Mouse (Mus musculus) kidney, embryonic 15.5 days (tissue): ENCODE measurements around the gene Rimklb. TPM values are rescaled to one million over a fixed set of nuclear protein-coding genes. Genes with fewer than 3 reads are reported as not detected.
"Not testable (repeated sequence)": the region's sequence is repeated elsewhere in the genome, so short reads cannot be mapped to it uniquely, and the experiment has no call there.

Experiments used
- ATAC-seq: fragments of 200-750 bp; cut with Nextera tagmentation; replicated peaks from 2 replicates; pipeline ENCODE4 v1.8.0; 2017; ENCODE audit warnings: moderate TSS enrichment; ENCODE audit not compliant: low FRiP score
- H3K27ac ChIP-seq: fragments of 300-500 bp; sonication (generic); 2 replicates; pipeline ENCODE4 v1.5.1; 2015; ENCODE audit warnings: mild to moderate bottlenecking, inconsistent platforms
- H3K27me3 ChIP-seq: fragments of 300-500 bp; sonication (generic); 2 replicates; pipeline ENCODE4 v1.6.1; 2015; ENCODE audit warnings: inconsistent platforms
- H3K36me3 ChIP-seq: fragments of 300-500 bp; sonication (generic); 2 replicates; pipeline ENCODE4 v1.6.1; 2015; ENCODE audit warnings: inconsistent platforms
- H3K4me1 ChIP-seq: fragments of 300-500 bp; sonication (generic); 2 replicates; pipeline ENCODE4 v1.6.1; 2015; ENCODE audit warnings: inconsistent platforms
- H3K4me2 ChIP-seq: fragments of 300-500 bp; sonication (generic); 2 replicates; pipeline ENCODE4 v1.6.1; 2015; ENCODE audit warnings: moderate library complexity, mild to moderate bottlenecking, inconsistent platforms
- H3K4me3 ChIP-seq: fragments of 300-500 bp; sonication (generic); replicated peaks from 2 replicates; pipeline ENCODE4 v1.5.1; 2015; ENCODE audit warnings: mild to moderate bottlenecking, inconsistent platforms
- H3K9ac ChIP-seq: fragments of 300-500 bp; sonication (generic); 2 replicates; pipeline ENCODE4 v1.6.1; 2015; ENCODE audit warnings: mild to moderate bottlenecking, inconsistent platforms
- H3K9me3 ChIP-seq: fragments of 300-500 bp; sonication (generic); replicated peaks from 2 replicates; pipeline ENCODE4 v1.6.1; 2016; ENCODE audit warnings: inconsistent platforms
- WGBS: fragments of 180-500 bp; shearing (Covaris S2); methylation state at CpG from one replicate; pipeline ENCODE4 v1.1.7; 2015; ENCODE audit warnings: mixed read lengths; 5-methylcytosine and 5-hydroxymethylcytosine counted together
- polyA plus RNA-seq: library from polyadenylated mRNA; unstranded; fragments of >200 nt; fragmentation: Nextera tagmentation; extraction: Ambion mirVana; gene quantifications from 2 replicates; pipeline ENCODE4 v1.2.1, GENCODE M21; 2015

Rimklb gene
- polyA plus RNA-seq, 1 experiment from 2014 or later = 16.2 TPM

DNA sequence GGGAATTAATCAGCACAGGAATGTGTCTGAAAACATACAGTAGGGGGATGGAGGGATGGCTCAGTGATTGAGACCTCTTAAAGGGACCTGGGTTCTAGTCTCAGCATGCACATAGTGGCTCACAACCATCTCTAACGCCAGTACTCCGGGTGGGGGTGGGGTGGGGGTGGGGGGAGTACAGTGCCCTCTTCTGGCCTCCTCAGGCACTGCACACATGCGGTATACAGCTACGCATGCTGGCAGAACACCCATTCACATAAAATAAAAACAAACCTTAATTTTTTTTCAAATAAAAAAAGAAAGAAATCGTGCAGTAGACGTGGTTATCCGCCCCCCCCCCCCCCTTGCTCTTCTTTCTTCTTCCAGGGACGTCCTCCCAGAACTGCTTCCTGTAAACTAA lies 24.7 kb upstream of the Rimklb start:
- no peaks in the 10 kb centered on the region for H3K36me3 ChIP-seq
- H3K4me2 ChIP-seq = no peak overlapping the region
- H3K27ac ChIP-seq = no peak overlapping the region
- 87% methylated on average over 8 of the region's 8 CpGs for WGBS
- 0 out of 2 replicates have a peak, but pooled peaks cover 3% of the 10 kb centered on the region for H3K4me1 ChIP-seq
- 0 out of 2 replicates have a peak, but pooled peaks have one; percentile 24 for ATAC-seq
- H3K27me3 ChIP-seq = no peaks in the 10 kb centered on the region
- H3K9ac ChIP-seq = no peak overlapping the region
- no peaks in the 10 kb centered on the region for H3K9me3 ChIP-seq
- H3K4me3 ChIP-seq = no peak overlapping the region

DNA sequence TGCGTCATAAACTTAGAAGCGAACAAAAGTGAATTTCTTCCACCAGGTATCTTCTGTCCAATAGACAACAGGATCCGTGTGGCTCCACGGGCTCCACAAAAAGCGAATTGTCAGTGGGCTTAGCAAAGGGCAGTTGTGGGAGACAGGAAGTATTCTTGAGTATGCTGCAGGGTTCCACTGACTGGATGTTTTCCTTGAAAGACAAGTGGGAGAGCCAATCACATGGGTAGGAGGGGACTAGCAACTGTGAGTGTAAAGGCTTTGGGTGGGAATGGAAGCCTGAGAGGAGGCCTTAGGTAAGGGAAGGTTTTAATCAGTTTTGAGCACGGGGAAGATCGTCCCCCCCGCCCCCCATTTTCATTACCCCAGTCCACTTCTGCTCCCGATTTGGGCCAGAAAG lies 24.0 kb upstream of the Rimklb start:
- H3K9me3 ChIP-seq = no peaks in the 10 kb centered on the region
- no peak overlapping the region for H3K27ac ChIP-seq
- H3K4me1 ChIP-seq = 0 out of 2 replicates have a peak, but pooled peaks cover 3% of the 10 kb centered on the region
- H3K4me2 ChIP-seq = no peak overlapping the region
- no peaks in the 10 kb centered on the region for H3K36me3 ChIP-seq
- peak; percentile 85 for ATAC-seq
- no peak overlapping the region for H3K9ac ChIP-seq
- no peaks in the 10 kb centered on the region for H3K27me3 ChIP-seq
- 70% methylated on average over 9 of the region's 9 CpGs for WGBS
- H3K4me3 ChIP-seq = no peak overlapping the region

DNA sequence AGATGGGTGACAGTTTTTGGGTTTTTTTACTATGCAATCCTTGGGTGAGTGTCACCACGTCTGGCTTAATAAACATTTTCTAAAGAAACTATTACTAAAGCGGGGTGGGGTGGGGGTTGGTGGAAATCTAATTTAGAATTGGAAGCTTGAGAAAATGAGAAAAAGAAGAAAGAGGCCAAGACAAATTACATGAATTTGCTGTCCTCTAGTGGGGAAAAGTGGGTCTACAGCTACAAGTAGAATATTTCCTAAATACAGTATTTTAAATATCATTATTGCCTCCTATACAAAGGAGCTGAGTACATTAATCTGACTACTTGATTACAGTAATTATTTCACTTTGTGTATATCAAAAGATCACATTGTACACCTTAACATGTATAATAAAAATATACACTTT lies 20.8 kb upstream of the Rimklb start:
- 0 out of 2 replicates have a peak, but pooled peaks cover 3% of the 10 kb centered on the region for H3K4me1 ChIP-seq
- H3K4me2 ChIP-seq = no peak overlapping the region
- no peak overlapping the region for H3K27ac ChIP-seq
- 41% methylated on average over 2 of the region's 2 CpGs for WGBS
- H3K4me3 ChIP-seq = no peak overlapping the region
- no peaks in the 10 kb centered on the region for H3K9me3 ChIP-seq
- no peaks in the 10 kb centered on the region for H3K27me3 ChIP-seq
- no peak for ATAC-seq
- no peak overlapping the region for H3K9ac ChIP-seq
- no peaks in the 10 kb centered on the region for H3K36me3 ChIP-seq

DNA sequence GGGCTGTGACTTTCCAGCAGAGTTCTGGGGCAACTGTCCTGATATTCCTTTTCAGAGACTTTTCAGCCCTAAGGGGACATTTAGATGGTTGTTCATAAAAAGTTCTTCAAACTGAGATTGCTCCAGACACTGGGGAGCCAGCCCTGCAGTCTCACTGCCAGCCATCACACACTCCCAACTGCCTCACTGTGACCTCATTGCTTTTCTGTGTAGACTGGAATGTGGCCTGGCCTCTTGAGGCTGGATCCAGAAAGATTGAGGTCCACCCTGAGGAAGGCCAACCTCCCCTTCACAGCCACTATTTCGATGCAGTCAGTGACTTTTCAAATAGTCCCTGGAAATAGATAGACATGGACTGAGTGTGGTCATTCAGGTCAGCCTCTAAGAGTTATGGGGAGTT lies 19.1 kb upstream of the Rimklb start:
- WGBS = 57% methylated on average over 1 of the region's 1 CpGs
- Histone ChIP-seq H3K36me3 (no peaks in the 10 kb centered on the region), H3K9me3 (no peaks in the 10 kb centered on the region), H3K27me3 (no peaks in the 10 kb centered on the region), H3K27ac (no peak overlapping the region), H3K9ac (no peak overlapping the region), H3K4me3 (no peak overlapping the region), H3K4me2 (no peak overlapping the region), H3K4me1 (0 out of 2 replicates have a peak, but pooled peaks cover 3% of the 10 kb centered on the region)
- no peak for ATAC-seq

DNA sequence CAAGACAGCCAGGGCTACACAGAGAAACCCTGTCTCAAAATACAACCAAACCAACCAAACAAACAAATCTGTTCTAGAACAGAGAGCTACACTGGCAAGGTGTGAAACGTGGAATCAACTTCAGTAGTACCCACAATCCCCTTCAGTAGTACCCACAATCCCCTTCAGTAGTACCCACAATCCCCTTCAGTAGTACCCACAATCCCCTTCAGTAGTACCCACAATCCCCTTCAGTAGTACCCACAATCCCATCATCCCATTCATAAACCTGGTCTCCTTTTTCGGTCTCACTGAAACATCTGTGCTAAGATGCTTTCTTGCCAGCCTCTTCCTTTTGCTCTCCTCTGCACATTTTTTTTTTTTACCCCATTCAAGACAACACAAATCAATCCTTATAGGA lies 17.2 kb upstream of the Rimklb start:
- not testable (repeated sequence) for H3K4me2 ChIP-seq, H3K4me1 ChIP-seq, H3K27me3 ChIP-seq, H3K36me3 ChIP-seq, H3K9ac ChIP-seq, ATAC-seq, H3K9me3 ChIP-seq, H3K27ac ChIP-seq, H3K4me3 ChIP-seq
- 89% methylated on average over 2 of the region's 2 CpGs for WGBS

DNA sequence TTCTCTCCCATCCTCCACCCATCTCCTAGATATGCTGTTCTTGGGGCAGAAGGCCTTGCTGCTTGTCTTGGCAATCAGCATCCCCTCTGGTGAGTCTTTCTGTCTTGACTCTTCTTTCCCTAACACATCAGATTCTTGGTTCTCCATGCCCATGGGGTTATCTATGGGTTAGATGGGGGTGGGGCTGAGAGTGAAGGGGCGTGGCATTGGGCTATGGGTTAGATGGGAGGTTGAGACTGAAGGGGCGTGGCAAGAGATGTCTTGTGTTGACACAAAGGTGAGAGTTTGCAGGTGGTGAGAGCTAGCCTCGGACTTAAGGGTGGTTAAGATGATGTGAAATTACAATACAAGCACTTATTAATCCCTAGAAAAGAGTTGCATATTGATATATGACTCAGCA lies 15.8 kb upstream of the Rimklb start:
- no peak for ATAC-seq
- Histone ChIP-seq H3K4me3 (no peak overlapping the region), H3K27me3 (no peaks in the 10 kb centered on the region), H3K4me2 (no peak overlapping the region), H3K36me3 (no peaks in the 10 kb centered on the region), H3K4me1 (0 out of 2 replicates have a peak, but pooled peaks cover 2% of the 10 kb centered on the region), H3K9me3 (no peaks in the 10 kb centered on the region), H3K9ac (no peak overlapping the region), H3K27ac (no peak overlapping the region)
- WGBS = 75% methylated on average over 3 of the region's 3 CpGs

DNA sequence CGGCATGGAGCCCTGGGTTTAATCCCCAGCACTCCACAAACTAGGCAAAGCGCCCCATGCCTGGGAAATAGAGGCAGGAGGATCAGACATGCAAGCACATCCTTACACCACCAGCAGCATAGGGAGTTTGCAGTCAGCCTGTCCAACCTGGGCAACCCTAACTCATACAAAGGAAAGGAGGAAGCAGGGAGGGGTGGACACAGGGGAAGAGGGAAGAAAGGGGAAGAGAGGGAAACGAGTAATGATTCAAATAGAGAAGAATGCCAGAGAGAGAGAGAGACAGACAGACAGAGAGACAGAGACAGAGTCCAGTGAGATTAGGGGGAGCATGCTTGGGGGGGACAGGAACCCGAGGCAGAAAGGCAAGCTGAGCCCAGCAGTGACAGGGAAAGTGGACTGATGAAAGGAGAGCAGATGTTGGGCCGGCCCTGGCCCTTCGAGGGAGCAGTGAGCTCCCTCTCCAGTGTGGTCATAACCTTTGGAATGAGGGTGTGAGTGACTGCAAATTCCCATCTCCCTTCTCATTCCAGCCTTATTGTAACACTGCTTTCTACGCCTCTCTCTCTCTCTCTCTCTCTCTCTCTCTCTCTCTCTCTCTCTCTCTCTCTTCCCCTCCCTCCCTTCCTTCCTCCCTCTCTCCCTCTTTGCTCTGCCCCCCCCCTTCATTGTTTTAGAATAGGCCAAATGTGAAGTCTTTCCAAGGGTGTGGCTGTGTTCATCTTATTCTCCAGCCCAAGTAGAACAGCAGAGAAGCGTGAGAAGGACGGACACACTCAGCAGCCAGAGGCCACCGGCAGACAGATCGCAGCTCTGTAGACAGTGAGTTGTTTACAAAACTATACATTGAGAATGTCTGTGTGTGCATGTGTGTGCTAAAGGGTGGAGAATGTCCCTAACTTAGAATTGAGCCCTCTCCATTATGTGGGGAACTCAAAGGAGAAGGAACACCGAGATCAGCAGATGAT lies 14.6 kb upstream of the Rimklb start:
- H3K9me3 ChIP-seq = no peaks in the 10 kb centered on the region
- no peak overlapping the region for H3K4me2 ChIP-seq
- WGBS = 53% methylated on average over 12 of the region's 12 CpGs
- 0 out of 2 replicates have a peak, but pooled peaks cover 2% of the 10 kb centered on the region for H3K4me1 ChIP-seq
- H3K27me3 ChIP-seq = no peaks in the 10 kb centered on the region
- no peaks in the 10 kb centered on the region for H3K36me3 ChIP-seq
- no peak overlapping the region for H3K4me3 ChIP-seq
- no peak overlapping the region for H3K27ac ChIP-seq
- no peak overlapping the region for H3K9ac ChIP-seq
- ATAC-seq = no peak

DNA sequence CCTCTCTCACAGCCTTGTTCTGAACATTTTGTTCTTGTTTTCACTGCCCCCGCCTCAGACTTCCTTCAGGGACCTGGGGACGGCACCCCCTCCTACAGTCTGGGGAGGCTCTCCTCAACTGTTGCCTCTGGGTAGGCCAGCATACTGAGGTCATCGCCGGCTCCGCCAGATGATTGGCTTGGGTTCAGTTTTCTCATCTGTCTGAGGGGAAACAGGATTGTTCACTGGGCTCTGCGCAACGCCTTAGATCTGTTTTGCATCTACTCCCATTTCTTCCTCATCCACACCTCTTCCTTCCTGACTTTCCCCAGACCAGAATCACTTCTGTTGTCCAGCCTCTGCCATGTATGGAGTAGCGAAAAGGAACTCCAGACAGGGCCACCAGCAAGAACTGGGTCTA lies 9.9 kb upstream of the Rimklb start:
- 70% methylated on average over 8 of the region's 8 CpGs for WGBS
- H3K9ac ChIP-seq = no peak overlapping the region

DNA sequence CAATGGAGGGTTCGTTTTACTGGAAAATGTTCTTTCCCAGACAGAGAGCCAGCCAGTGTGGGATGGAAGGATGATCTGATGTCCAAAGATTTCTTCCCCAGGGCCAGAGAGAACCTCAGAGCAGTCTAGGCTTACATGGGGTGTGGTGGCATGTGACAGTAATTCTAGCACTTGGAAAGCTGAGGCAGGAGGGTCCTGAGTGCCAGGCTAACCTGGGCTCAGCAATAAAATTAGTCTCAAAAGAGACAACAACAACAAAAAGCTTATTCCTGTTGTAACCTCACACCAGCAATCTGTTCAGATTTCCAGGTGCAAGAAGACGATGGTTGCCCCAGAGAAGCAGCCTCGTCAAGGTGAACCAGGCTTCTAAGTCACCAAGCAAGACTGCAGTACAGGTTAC lies 7.0 kb upstream of the Rimklb start, which contains the start of gene Mfap5:
Mfap5 (plus strand) TSS at position 301 of the 400 bp plus-strand sequence.
- Histone ChIP-seq H3K27ac (no peak within 1 kb of the TSS), H3K27me3 (no peaks in the 10 kb centered on the region), H3K9ac (no peak within 1 kb of the TSS), H3K4me2 (no peak within 1 kb of the TSS), H3K4me1 (peaks cover 9% of the 10 kb centered on the region), H3K9me3 (no peaks in the 10 kb centered on the region), H3K36me3 (no peaks in the 10 kb centered on the region), H3K4me3 (no peak within 1 kb of the TSS)
- ATAC-seq = no peak
- 87% methylated on average over 3 of the region's 3 CpGs for WGBS

More for the DNA sequence above, 9.9 kb upstream of the Rimklb start:
- peaks cover 9% of the 10 kb centered on the region for H3K4me1 ChIP-seq
- H3K36me3 ChIP-seq = no peaks in the 10 kb centered on the region
- H3K27ac ChIP-seq = no peak overlapping the region
- no peaks in the 10 kb centered on the region for H3K9me3 ChIP-seq
- no peaks in the 10 kb centered on the region for H3K27me3 ChIP-seq
- H3K4me2 ChIP-seq = no peak overlapping the region
- ATAC-seq = no peak
- H3K4me3 ChIP-seq = no peak overlapping the region

DNA sequence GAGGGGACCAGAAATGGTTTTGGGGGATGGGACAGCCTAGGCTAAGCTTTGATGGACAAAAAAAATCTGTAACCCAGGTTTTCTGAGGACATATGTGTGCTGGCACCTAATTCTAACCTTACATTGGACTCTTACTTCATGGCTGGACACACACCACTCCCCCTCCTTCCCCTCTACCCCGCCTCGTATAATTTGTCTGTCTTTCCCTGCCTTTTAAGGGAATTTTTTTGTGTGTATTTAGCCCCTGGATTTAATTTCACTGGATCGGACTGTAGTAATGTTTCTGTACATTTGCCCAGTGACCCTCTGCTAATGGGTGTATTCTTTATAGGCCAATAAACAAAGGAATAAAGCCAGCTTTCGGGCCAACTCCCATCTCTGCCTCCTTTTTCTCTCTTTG lies 6.5 kb upstream of the Rimklb start:
- no peak overlapping the region for H3K9ac ChIP-seq
- ATAC-seq = 0 out of 2 replicates have a peak, but pooled peaks have one; percentile 43
- WGBS = 36% methylated on average over 4 of the region's 4 CpGs

DNA sequence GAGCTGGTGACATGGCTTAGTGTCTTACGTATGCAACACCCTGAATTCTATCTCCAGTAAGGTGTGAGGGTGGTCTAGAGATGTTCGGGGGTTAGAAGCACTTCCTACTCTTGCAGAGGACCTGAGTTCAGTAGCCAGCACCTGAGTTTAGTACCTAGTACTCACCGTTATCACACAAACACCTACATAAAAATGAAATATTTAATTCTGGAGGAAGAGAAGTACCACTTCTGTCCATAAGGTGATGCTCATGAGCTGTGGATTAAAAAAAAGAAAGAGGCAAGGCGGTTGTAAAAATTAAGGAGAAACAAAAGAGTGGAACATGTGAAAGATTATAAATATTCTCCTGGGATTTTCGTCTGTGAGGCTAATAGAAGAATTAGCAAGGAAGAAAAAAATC lies 2.1 kb downstream of the Rimklb start:
- Histone ChIP-seq H3K27me3 (no peaks in the 10 kb centered on the region; the same call in 1 of the 2 replicates), H3K4me1 (peaks cover 35% of the 10 kb centered on the region), H3K4me3 (no peak overlapping the region), H3K27ac (0 out of 2 replicates have a peak overlapping the region, but pooled peaks have one; percentile 88), H3K36me3 (no peaks in the 10 kb centered on the region), H3K9me3 (no peaks in the 10 kb centered on the region), H3K9ac (no peak overlapping the region), H3K4me2 (no peak overlapping the region)
- no peak for ATAC-seq
- 38% methylated on average over 5 of the region's 5 CpGs for WGBS

More for the DNA sequence above, 6.5 kb upstream of the Rimklb start:
- no peak overlapping the region for H3K4me2 ChIP-seq
- no peak overlapping the region for H3K27ac ChIP-seq
- H3K9me3 ChIP-seq = no peaks in the 10 kb centered on the region
- H3K4me1 ChIP-seq = peaks cover 9% of the 10 kb centered on the region
- H3K36me3 ChIP-seq = no peaks in the 10 kb centered on the region
- no peaks in the 10 kb centered on the region for H3K27me3 ChIP-seq
- H3K4me3 ChIP-seq = no peak overlapping the region
